Mouse (Mus musculus) heart, adult 2 months (tissue): Measurements from ENCODE around the gene Gm13278.

Source experiments
- CTCF ChIP-seq: fragments of 200-600 bp; IDR thresholded peaks from 2 replicates; pipeline ENCODE4 v1.8.1; 2022; ENCODE audit warnings: antibody characterized with exemption, mild to moderate bottlenecking, moderate library complexity
- POLR2A ChIP-seq: fragments of 200-500 bp; IDR thresholded peaks from 2 replicates; pipeline ENCODE4 v1.6.1; 2011; ENCODE audit warnings: mild to moderate bottlenecking, low read depth, low read length, control low read depth; ENCODE audit not compliant: insufficient read depth

- TF ChIP-seq CTCF (peak; percentile 66), POLR2A (peak; percentile 61; the same call in 1 of the 2 replicates)
Observed at GRCm38 (mm10) chr4:88757628-88758031, 33.7 kb upstream of the Gm13278 start.
